Mouse (Mus musculus) lung, embryonic 15.5 days (tissue): ENCODE results near the gene Srgap2. TPM values are rescaled to one million over a fixed set of nuclear protein-coding genes. Genes with fewer than 3 reads are reported as not detected.

Experiments used
- ATAC-seq: fragments of 200-750 bp; cut with Nextera tagmentation; 2 replicates; pipeline ENCODE4 v1.8.0; 2017; ENCODE audit warnings: moderate number of reproducible peaks, borderline replicate concordance; ENCODE audit not compliant: low FRiP score, low TSS enrichment; ENCODE audit errors: extremely low read depth
- H3K27ac ChIP-seq: fragments of 300-500 bp; sonication (generic); 2 replicates; pipeline ENCODE4 v1.5.1; 2015; ENCODE audit warnings: moderate library complexity, mild to moderate bottlenecking, inconsistent platforms
- H3K27me3 ChIP-seq: fragments of 300-500 bp; sonication (generic); 2 replicates; pipeline ENCODE4 v1.6.1; 2015; ENCODE audit warnings: inconsistent platforms
- H3K36me3 ChIP-seq: fragments of 300-500 bp; sonication (generic); 2 replicates; pipeline ENCODE4 v1.6.1; 2015; ENCODE audit warnings: inconsistent platforms
- H3K4me1 ChIP-seq: fragments of 300-500 bp; sonication (generic); 2 replicates; pipeline ENCODE4 v1.6.1; 2015; ENCODE audit warnings: inconsistent platforms
- H3K4me2 ChIP-seq: fragments of 300-500 bp; sonication (generic); 2 replicates; pipeline ENCODE4 v1.6.1; 2015; ENCODE audit warnings: inconsistent platforms, mild to moderate bottlenecking, moderate library complexity
- H3K4me3 ChIP-seq: fragments of 300-500 bp; sonication (generic); 2 replicates; pipeline ENCODE4 v1.5.1; 2015; ENCODE audit warnings: mild to moderate bottlenecking, inconsistent platforms
- H3K9ac ChIP-seq: fragments of 300-500 bp; sonication (generic); 2 replicates; pipeline ENCODE4 v1.6.1; 2015; ENCODE audit warnings: inconsistent platforms
- H3K9me3 ChIP-seq: fragments of 300-500 bp; sonication (generic); 2 replicates; pipeline ENCODE4 v1.6.1; 2016; ENCODE audit warnings: inconsistent platforms
- WGBS: fragments of 180-500 bp; shearing (Covaris S2); methylation state at CpG from one replicate; pipeline ENCODE4 v1.1.7; 2015; 5-methylcytosine and 5-hydroxymethylcytosine counted together
- polyA plus RNA-seq: library from polyadenylated mRNA; unstranded; fragments of >200 nt; fragmentation: Nextera tagmentation; extraction: Ambion mirVana; gene quantifications from 2 replicates; pipeline ENCODE4 v1.2.1, GENCODE M21; 2015

Srgap2 gene
- polyA plus RNA-seq, 1 experiment from 2014 or later: 14.1 TPM

DNA sequence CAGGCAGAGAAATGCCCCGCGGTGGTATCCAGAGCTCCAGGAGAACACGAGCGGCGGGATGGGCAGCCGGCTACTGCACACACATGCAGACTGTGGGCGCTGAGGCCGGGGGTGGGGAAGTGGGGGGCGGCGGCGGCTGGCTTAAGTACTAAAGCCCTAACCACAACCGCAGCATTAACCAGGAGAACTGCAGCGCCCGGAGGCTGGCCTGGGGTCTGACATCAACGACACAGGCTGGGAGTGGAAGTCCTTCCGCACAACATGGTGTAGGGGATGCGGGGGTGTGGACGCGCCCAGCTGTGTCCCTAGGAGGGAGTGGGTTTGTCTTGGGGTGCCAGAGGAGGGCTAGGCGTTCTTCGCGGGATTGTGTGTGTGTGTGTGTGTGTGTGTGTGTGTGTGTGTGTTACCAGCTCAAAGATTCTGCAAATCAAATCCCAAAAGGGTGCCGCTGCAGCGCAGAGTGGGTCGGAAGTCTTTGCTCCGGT, 2.0 kb downstream of the Srgap2 start:
- under 1% methylated on average over 26 of the region's 26 CpGs for WGBS
- H3K9ac ChIP-seq: peak overlapping the region; percentile 71

DNA sequence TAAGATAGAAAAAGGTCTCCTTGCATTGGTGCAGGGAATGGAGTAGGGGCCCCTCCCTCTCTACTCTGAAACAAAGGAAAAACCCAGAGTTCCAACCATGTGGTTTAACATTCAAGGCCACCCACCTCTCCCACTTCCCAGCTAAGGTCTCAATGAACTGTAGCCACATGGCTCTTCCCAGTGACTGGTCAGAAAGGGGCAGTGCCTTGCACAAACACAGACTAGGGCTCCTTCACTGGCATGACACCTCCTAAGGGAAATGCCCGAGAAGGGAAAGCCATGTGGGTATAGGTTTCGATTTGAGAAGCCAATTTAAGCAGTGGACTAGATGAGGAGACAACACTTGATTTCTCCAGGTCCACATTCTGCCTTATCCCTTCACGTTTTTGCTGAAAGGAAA, 3.4 kb downstream of the Srgap2 start:
- Histone ChIP-seq H3K36me3 (no peaks in the 10 kb centered on the region), H3K27me3 (no peaks in the 10 kb centered on the region), H3K4me2 (peak overlapping the region; percentile 93), H3K4me3 (peak overlapping the region; percentile 85; the same call in 1 of the 2 replicates), H3K9me3 (no peaks in the 10 kb centered on the region), H3K4me1 (peaks cover 32% of the 10 kb centered on the region), H3K9ac (no peak overlapping the region), H3K27ac (no peak overlapping the region)
- WGBS: 44% methylated on average over 3 of the region's 3 CpGs
- no peak for ATAC-seq

More for the DNA sequence above, 2.0 kb downstream of the Srgap2 start:
- no peak for ATAC-seq
- Histone ChIP-seq H3K27ac (peak overlapping the region; percentile 96), H3K9me3 (no peaks in the 10 kb centered on the region), H3K4me1 (peaks cover 41% of the 10 kb centered on the region), H3K36me3 (no peaks in the 10 kb centered on the region), H3K4me3 (peak overlapping the region; percentile 85), H3K4me2 (peak overlapping the region; percentile 93), H3K27me3 (no peaks in the 10 kb centered on the region)

GRCm38 (mm10) chr1:131516588-131516987, 10.6 kb downstream of the Srgap2 start:
- H3K4me2 ChIP-seq: no peak overlapping the region
- H3K9me3 ChIP-seq: no peaks in the 10 kb centered on the region
- H3K27ac ChIP-seq: no peak overlapping the region
- ATAC-seq: no peak
- no peaks in the 10 kb centered on the region for H3K36me3 ChIP-seq
- peaks cover 13% of the 10 kb centered on the region for H3K4me1 ChIP-seq
- no peak overlapping the region for H3K4me3 ChIP-seq
- 88% methylated on average over 3 of the region's 3 CpGs for WGBS
- H3K9ac ChIP-seq: no peak overlapping the region
- no peaks in the 10 kb centered on the region for H3K27me3 ChIP-seq

DNA sequence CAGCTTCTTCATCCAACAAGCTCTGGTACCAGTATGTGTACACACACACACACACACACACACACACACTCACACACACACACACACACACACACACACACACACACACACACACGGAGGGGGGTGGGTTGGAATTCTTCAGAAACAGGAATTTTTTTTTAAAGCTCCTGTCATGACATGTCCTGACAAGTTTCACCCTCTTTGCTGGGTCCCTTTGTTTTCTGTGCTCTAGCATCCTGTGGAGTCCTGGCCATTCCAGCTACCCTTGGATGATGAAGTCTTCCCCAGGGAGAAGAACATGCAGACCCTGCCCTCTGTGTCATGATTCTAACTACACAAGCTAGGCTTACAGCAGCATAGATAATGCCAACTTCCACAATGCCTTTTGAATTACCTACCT, 13.0 kb downstream of the Srgap2 start:
- Histone ChIP-seq H3K4me1 (peaks cover 15% of the 10 kb centered on the region), H3K27me3 (no peaks in the 10 kb centered on the region), H3K9me3 (no peaks in the 10 kb centered on the region), H3K4me2 (no peak overlapping the region), H3K36me3 (no peaks in the 10 kb centered on the region), H3K4me3 (no peak overlapping the region), H3K27ac (no peak overlapping the region), H3K9ac (no peak overlapping the region)
- ATAC-seq: no peak
- WGBS: 25% methylated on average over 1 of the region's 1 CpGs

DNA sequence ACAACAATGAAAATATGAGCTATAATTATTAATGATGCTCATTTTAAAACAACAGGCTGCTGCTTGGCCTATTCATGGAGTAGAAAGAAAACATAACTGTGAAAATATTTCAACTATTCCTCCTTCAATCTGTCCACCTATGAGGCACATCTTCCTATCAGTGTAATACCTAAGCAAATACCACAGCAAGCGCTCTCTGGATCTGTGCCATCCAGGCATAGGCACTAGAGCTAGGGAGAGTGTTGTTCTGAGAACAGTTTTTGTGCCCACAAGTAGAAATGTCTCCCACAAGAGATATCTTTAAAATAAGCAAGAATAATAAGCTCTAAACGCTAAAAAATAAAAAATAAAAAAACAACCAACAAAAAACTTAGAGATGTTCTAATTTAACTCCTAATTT, 14.0 kb downstream of the Srgap2 start:
- Histone ChIP-seq H3K9me3 (no peaks in the 10 kb centered on the region), H3K36me3 (no peaks in the 10 kb centered on the region), H3K4me2 (no peak overlapping the region), H3K27ac (no peak overlapping the region), H3K4me3 (no peak overlapping the region), H3K27me3 (no peaks in the 10 kb centered on the region), H3K4me1 (peaks cover 15% of the 10 kb centered on the region), H3K9ac (no peak overlapping the region)
- no peak for ATAC-seq
- 79% methylated on average over 2 of the region's 2 CpGs for WGBS

DNA sequence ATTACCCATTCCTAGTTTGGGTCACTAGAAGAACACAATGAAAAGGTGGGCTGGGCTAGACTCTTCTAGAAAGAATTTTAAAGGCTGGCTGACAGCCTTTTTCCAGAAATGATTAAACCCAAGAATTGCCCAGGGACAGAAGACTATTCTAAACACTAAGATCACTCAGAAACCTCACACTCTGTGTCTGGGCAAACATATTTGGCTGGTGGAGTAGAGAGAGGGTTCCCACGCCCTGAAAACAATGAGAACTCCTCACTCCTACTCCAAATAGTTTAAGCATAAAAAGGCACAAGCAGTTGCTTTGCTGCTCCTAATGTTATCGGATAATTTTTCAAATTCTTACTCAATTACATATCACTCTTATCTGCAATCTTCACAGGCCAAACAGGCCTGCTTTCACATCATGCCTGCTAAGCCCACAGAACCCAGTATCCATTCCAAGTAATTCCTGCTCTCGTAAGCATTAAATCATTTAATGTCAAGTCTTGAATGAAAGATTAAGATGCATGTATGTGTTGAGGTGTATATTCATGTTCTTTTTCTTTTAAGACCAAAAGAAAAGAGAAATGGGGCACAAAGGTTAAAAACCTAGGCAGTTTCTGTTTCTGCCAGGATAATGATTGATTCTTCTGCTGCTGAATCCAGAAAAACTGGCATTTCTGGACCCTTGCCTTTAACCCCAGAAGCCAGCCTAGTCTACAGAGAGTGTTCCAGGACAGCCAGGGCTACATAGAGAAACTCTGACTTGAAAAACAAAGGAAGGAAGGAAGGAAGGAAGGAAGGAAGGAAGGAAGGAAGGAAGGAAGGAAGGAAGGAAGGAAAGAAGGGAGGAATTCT, 15.3 kb downstream of the Srgap2 start:
- peak overlapping the region; percentile 29; the same call in 1 of the 2 replicates for H3K27ac ChIP-seq

GRCm38 (mm10) chr1:131511131-131511530, 16.0 kb downstream of the Srgap2 start:
- no peak overlapping the region for H3K9ac ChIP-seq
- H3K27ac ChIP-seq: no peak overlapping the region
- H3K36me3 ChIP-seq: no peaks in the 10 kb centered on the region
- no peaks in the 10 kb centered on the region for H3K9me3 ChIP-seq
- H3K4me2 ChIP-seq: no peak overlapping the region
- no peaks in the 10 kb centered on the region for H3K27me3 ChIP-seq
- H3K4me3 ChIP-seq: no peak overlapping the region
- ATAC-seq: no peak
- H3K4me1 ChIP-seq: peaks cover 15% of the 10 kb centered on the region

More for the DNA sequence above, 15.3 kb downstream of the Srgap2 start:
- ATAC-seq: no peak
- Histone ChIP-seq H3K4me2 (no peak overlapping the region), H3K9me3 (no peaks in the 10 kb centered on the region), H3K27me3 (no peaks in the 10 kb centered on the region), H3K4me1 (peaks cover 15% of the 10 kb centered on the region), H3K9ac (no peak overlapping the region), H3K4me3 (no peak overlapping the region), H3K36me3 (no peaks in the 10 kb centered on the region)
- 50% methylated on average over 3 of the region's 3 CpGs for WGBS

DNA sequence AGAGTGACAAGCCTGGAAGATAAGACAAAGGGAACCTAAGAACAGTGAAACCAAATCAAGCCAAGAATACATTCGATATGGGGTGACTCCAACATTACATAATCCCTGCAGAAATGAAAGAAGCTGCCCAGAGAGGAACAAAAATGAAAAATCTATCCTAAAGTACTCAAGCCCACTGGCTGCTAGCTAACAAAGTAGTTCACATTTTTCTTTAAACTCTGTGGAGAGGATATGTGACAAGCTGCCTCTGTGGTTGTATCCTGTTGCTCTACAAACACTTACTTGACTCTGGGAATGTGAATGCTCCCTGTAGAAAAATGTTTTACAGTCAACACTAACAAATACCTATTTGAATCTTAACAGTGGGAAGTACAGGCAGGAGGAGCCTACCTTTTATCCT, 25.5 kb downstream of the Srgap2 start:
- Histone ChIP-seq H3K27me3 (no peaks in the 10 kb centered on the region), H3K27ac (no peak overlapping the region), H3K4me1 (no peaks in the 10 kb centered on the region), H3K36me3 (no peaks in the 10 kb centered on the region), H3K4me2 (no peak overlapping the region), H3K9me3 (no peaks in the 10 kb centered on the region), H3K4me3 (no peak overlapping the region), H3K9ac (no peak overlapping the region)
- 67% methylated on average over 1 of the region's 1 CpGs for WGBS
- no peak for ATAC-seq

GRCm38 (mm10) chr1:131498231-131498630, 28.9 kb downstream of the Srgap2 start:
- Histone ChIP-seq H3K27me3 (no peaks in the 10 kb centered on the region), H3K27ac (no peak overlapping the region), H3K4me2 (no peak overlapping the region), H3K4me3 (no peak overlapping the region), H3K36me3 (no peaks in the 10 kb centered on the region), H3K9ac (no peak overlapping the region), H3K4me1 (peaks cover 5% of the 10 kb centered on the region; the same call in 1 of the 2 replicates), H3K9me3 (no peaks in the 10 kb centered on the region)
- WGBS: 86% methylated on average over 1 of the region's 1 CpGs
- no peak for ATAC-seq

DNA sequence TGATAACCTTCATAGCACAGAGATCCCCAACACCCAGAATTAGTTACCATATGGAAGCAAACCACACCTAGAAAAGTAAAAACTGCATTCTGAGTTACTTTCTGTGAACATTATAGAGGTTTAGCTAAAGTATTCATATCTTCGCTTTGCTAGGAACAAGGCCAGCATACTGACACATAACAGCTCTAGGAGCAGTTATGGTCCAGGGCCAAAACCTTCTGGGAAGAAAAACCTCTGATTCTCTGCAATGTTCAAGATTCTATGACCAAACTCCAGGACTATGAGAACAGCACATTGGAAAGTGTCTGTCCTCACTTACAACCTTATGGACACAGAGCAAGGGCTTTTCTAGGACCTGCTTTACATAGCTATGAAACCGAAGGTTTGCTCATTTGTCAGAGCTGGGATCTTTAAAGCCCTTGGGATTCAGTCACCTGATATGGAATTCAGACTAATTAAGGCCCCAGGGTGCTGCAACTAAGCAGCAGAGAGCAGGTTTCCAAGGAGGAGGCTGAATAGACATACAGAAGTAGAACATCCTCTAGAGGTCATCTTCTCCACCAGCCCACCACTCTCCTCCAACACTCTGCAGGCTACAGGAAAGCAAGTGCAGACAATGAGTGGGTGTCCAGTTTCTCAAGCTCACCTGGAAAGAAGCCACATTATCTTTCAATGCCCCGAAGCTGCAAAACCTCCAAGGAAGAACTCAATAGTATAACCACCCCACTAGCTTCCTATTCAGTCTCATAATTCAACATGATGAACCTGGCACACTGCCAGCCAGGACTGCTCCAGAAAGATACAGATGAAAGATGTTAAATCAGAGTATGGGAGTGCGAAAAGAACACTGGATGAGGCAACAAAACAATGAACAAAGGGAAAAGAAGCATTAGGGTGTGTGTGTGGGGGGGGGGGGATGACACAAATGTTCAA, 32.9 kb downstream of the Srgap2 start:
- no peak overlapping the region for H3K4me3 ChIP-seq
- ATAC-seq: no peak
- no peak overlapping the region for H3K4me2 ChIP-seq
- no peak overlapping the region for H3K9ac ChIP-seq
- no peaks in the 10 kb centered on the region for H3K9me3 ChIP-seq
- H3K36me3 ChIP-seq: no peaks in the 10 kb centered on the region
- no peaks in the 10 kb centered on the region for H3K27me3 ChIP-seq
- H3K4me1 ChIP-seq: peaks cover 5% of the 10 kb centered on the region; the same call in 1 of the 2 replicates
- 61% methylated on average over 4 of the region's 4 CpGs for WGBS
- H3K27ac ChIP-seq: no peak overlapping the region

GRCm38 (mm10) chr1:131492360-131492759, 34.8 kb downstream of the Srgap2 start:
- WGBS: 68% methylated on average over 2 of the region's 2 CpGs
- H3K4me1 ChIP-seq: peaks cover 5% of the 10 kb centered on the region; the same call in 1 of the 2 replicates
- no peak overlapping the region for H3K9ac ChIP-seq

More at GRCm38 (mm10) chr1:131492360-131492759, 34.8 kb downstream of the Srgap2 start:
- H3K9me3 ChIP-seq: no peaks in the 10 kb centered on the region
- ATAC-seq: no peak
- no peak overlapping the region for H3K4me2 ChIP-seq
- no peaks in the 10 kb centered on the region for H3K27me3 ChIP-seq
- H3K4me3 ChIP-seq: no peak overlapping the region
- H3K36me3 ChIP-seq: no peaks in the 10 kb centered on the region
- H3K27ac ChIP-seq: no peak overlapping the region
